Mouse (Mus musculus) forebrain, embryonic 12.5 days (tissue): Measurements from ENCODE around the gene Phlda2. TPM values are rescaled to one million over a fixed set of nuclear protein-coding genes. Genes with fewer than 3 reads are reported as not detected.
A peak's percentile ranks its signal among the peaks of the same experiment; 100 is the strongest.

Experiments
- ATAC-seq: fragments of 200-750 bp; cut with Nextera tagmentation; 2 replicates; pipeline ENCODE4 v1.8.0; 2017; ENCODE audit warnings: moderate TSS enrichment; ENCODE audit not compliant: low FRiP score
- H3K27ac ChIP-seq: fragments of 300-500 bp; sonication (generic); 2 replicates; pipeline ENCODE4 v1.5.1; 2016; ENCODE audit warnings: mild to moderate bottlenecking
- H3K27me3 ChIP-seq: fragments of 300-500 bp; sonication (generic); 2 replicates; pipeline ENCODE4 v1.6.1; 2016; ENCODE audit warnings: mild to moderate bottlenecking
- H3K36me3 ChIP-seq: fragments of 300-500 bp; sonication (generic); replicated peaks from 2 replicates; pipeline ENCODE4 v1.6.1; 2016; ENCODE audit warnings: mild to moderate bottlenecking
- H3K4me1 ChIP-seq: fragments of 300-500 bp; sonication (generic); 2 replicates; pipeline ENCODE4 v1.6.1; 2016
- H3K4me2 ChIP-seq: fragments of 300-500 bp; sonication (generic); 2 replicates; pipeline ENCODE4 v1.6.1; 2016; ENCODE audit warnings: mild to moderate bottlenecking, moderate library complexity
- H3K4me3 ChIP-seq: fragments of 300-500 bp; sonication (generic); replicated peaks from 2 replicates; pipeline ENCODE4 v1.5.1; 2016; ENCODE audit warnings: mild to moderate bottlenecking
- H3K9ac ChIP-seq: fragments of 300-500 bp; sonication (generic); 2 replicates; pipeline ENCODE4 v1.6.1; 2016; ENCODE audit warnings: mild to moderate bottlenecking
- H3K9me3 ChIP-seq: fragments of 300-500 bp; sonication (generic); 2 replicates; pipeline ENCODE4 v1.6.1; 2016
- WGBS: fragments of 180-500 bp; shearing (Covaris S2); methylation state at CpG from one replicate; pipeline ENCODE4 v1.1.7; 2016; 5-methylcytosine and 5-hydroxymethylcytosine counted together
- polyA plus RNA-seq: library from polyadenylated mRNA; unstranded; fragments of >200 nt; fragmentation: Nextera tagmentation; extraction: Ambion mirVana; gene quantifications from 2 replicates; pipeline ENCODE4 v1.2.1, GENCODE M21; 2016

Phlda2 gene
- polyA plus RNA-seq, 1 experiment from 2014 or later: 0.79 TPM

DNA sequence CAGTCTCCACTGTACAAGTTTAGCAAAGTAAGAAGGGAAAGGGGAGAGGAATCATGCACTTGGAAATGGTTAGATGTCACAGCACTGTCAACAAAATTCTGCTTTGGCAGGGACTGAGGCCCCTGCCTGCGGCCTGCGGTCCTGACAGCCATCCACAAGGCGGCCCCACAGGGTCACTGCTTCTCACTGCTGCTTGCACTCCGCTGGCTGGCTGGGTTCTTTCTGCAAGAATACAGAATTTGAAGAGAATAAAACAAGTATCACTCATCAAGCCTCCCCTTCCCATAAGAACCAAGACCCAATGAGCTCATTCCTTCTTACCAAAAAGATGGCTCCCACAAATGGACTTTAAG, 11.4 kb upstream of the Phlda2 start:
- H3K36me3 ChIP-seq: peaks cover 72% of the 10 kb centered on the region
- ATAC-seq: no peak

DNA sequence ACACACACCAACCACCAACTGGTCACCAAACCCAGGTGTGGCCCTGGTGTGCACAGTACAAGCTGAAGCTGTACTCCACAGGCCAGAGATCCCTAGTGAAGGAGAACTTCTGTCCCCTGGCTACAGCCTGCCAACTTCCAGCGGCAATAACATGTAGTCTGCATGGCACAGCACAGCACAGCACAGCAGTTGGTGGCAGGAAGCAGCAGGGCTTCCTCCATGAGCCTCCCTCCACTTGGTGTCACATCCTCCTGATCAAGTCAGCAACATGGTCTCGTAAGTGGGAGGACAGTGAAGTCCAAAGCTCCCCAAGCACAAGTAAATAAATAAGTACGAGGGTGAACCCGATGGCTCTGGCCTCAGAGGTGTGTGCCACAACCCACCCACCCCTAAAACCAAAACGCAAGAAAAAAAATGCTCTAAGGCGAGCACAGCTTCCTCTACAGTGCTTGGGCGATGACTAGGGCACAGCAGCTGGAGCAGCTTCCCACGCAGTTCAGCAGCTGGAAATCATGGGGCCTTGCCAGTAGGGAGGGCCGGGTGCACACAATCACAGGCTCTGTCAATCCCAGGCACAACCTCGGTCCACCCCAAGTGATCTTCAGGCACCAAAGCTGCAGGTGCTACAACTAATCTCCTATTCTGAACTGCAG, 10.9 kb upstream of the Phlda2 start:
- no peak for ATAC-seq
- Histone ChIP-seq H3K9ac (no peak overlapping the region), H3K27me3 (no peaks in the 10 kb centered on the region), H3K9me3 (no peaks in the 10 kb centered on the region), H3K27ac (no peak overlapping the region), H3K4me2 (no peak overlapping the region), H3K4me1 (0 out of 2 replicates have a peak, but pooled peaks cover 2% of the 10 kb centered on the region), H3K36me3 (peaks cover 67% of the 10 kb centered on the region), H3K4me3 (no peak overlapping the region)
- WGBS: 91% methylated on average over 10 of the region's 10 CpGs

More for the DNA sequence above, 11.4 kb upstream of the Phlda2 start:
- H3K9ac ChIP-seq: no peak overlapping the region
- no peak overlapping the region for H3K4me2 ChIP-seq
- no peak overlapping the region for H3K4me3 ChIP-seq
- no peaks in the 10 kb centered on the region for H3K27me3 ChIP-seq
- 0 out of 2 replicates have a peak, but pooled peaks cover 2% of the 10 kb centered on the region for H3K4me1 ChIP-seq
- H3K9me3 ChIP-seq: no peaks in the 10 kb centered on the region
- WGBS: 92% methylated on average over 4 of the region's 4 CpGs
- no peak overlapping the region for H3K27ac ChIP-seq

DNA sequence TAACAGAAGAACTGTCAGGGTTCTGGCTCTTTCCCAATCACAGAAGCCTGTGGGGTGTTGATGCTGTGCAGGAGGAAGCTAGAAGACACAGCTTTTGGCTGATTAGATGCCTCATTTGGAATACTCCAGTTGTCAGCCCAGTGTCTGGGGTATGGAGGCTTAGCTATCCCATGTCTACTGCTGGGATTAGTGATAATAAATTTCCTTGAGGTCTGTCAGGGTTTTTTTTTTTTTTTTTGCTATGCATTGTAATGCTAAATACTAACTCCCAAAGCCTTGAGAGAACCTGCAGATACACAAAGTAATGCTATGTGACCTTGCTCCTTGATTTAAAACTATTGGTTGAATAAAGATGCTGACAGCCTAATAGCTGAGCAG, 8.4 kb upstream of the Phlda2 start:
- H3K4me2 ChIP-seq: no peak overlapping the region
- no peak overlapping the region for H3K27ac ChIP-seq
- peaks cover 43% of the 10 kb centered on the region for H3K36me3 ChIP-seq
- no peaks in the 10 kb centered on the region for H3K9me3 ChIP-seq
- no peak overlapping the region for H3K9ac ChIP-seq
- ATAC-seq: no peak
- H3K27me3 ChIP-seq: 0 out of 2 replicates have a peak, but pooled peaks cover 6% of the 10 kb centered on the region
- H3K4me1 ChIP-seq: 0 out of 2 replicates have a peak, but pooled peaks cover 2% of the 10 kb centered on the region
- H3K4me3 ChIP-seq: no peak overlapping the region

DNA sequence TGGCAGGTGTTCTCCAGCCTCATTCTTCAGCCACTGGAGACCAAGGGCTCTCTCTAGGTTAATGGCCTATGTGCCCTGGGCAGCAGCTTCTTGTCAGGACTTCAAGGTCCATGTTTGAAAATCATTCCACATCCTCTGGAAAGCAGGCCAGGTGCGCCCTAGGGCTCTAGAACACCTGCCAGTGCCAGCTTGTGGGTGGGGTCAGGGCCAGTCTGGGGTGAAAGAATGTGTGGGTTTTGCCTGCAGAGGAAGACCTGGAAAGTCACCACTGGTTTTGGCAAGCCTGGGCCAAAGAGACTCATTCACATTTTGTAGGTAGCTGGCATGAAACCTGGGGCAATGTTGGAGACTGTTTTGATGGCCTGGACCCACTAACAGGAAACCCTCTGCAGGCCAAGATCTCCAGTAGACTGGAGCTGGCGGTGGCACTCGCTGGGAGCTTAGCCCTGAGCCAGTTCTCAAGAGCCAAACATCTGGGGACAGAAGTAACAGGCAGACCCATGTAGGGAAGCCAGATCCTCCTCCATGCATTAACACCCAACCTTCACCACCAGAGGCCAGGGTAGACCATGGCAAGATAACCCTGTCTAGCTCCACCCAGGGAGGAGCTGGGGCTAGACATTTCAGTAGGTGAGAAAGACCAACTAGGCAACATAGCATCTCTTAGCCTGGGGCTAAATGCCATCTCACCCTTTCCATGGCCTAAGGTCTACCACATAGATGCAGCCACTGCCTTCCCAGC, 7.8 kb upstream of the Phlda2 start:
- 91% methylated on average over 3 of the region's 3 CpGs for WGBS
- no peak overlapping the region for H3K4me3 ChIP-seq
- H3K9me3 ChIP-seq: no peaks in the 10 kb centered on the region

DNA sequence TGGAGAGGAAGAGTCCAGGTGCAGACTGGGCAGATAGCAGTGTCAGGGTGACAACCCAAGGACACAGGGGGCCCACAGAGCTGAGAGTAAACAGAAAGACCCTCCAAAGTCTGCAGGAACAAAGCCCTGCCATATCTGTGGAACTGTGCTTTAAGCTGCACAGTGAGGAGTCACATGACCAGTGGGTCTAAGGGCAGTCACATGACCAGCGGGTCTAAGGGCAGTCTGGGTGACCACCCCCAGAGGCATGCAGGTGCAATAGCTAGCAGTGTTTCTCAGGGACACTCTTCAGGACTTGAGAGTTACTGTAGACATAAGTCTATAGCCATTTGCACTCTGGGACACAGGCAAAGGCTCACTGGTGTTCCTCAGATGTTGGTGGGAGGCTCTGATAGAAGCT, 6.6 kb upstream of the Phlda2 start:
- WGBS: 83% methylated on average over 1 of the region's 1 CpGs
- Histone ChIP-seq H3K4me3 (no peak overlapping the region), H3K9ac (no peak overlapping the region), H3K4me2 (no peak overlapping the region), H3K9me3 (no peaks in the 10 kb centered on the region), H3K27ac (no peak overlapping the region), H3K4me1 (0 out of 2 replicates have a peak, but pooled peaks cover 2% of the 10 kb centered on the region), H3K36me3 (peaks cover 27% of the 10 kb centered on the region), H3K27me3 (peaks cover 15% of the 10 kb centered on the region)
- no peak for ATAC-seq

More for the DNA sequence above, 7.8 kb upstream of the Phlda2 start:
- H3K36me3 ChIP-seq: peaks cover 39% of the 10 kb centered on the region
- no peak overlapping the region for H3K9ac ChIP-seq
- no peak overlapping the region for H3K4me2 ChIP-seq
- H3K4me1 ChIP-seq: 0 out of 2 replicates have a peak, but pooled peaks cover 2% of the 10 kb centered on the region
- H3K27ac ChIP-seq: no peak overlapping the region
- ATAC-seq: no peak
- 0 out of 2 replicates have a peak, but pooled peaks cover 8% of the 10 kb centered on the region for H3K27me3 ChIP-seq

DNA sequence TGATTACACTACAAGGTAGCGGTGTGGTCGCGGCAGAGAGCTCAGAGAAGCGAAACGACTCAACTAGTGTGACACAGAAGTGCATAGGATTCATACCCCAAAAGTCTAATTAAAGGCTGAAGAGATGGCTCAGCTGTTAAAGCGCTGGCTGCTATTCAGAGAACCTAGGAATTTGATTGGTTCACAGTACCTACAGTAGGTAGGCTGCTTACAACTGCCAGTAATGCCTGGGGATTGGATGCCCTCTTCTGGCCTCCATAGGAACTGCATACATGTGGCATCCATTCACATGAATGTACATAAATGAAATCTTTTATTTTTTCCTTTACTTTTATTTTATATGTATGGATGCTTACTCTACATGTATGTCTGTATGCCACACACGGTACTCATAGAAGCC, 3.7 kb upstream of the Phlda2 start:
- no peaks in the 10 kb centered on the region for H3K9me3 ChIP-seq
- no peak overlapping the region for H3K9ac ChIP-seq
- ATAC-seq: peak; percentile 33; the same call in 1 of the 2 replicates
- no peak overlapping the region for H3K27ac ChIP-seq
- H3K4me2 ChIP-seq: no peak overlapping the region
- peaks cover 44% of the 10 kb centered on the region for H3K27me3 ChIP-seq
- H3K4me3 ChIP-seq: no peak overlapping the region
- peaks cover 13% of the 10 kb centered on the region for H3K4me1 ChIP-seq
- H3K36me3 ChIP-seq: no peaks in the 10 kb centered on the region
- 26% methylated on average over 7 of the region's 7 CpGs for WGBS

DNA sequence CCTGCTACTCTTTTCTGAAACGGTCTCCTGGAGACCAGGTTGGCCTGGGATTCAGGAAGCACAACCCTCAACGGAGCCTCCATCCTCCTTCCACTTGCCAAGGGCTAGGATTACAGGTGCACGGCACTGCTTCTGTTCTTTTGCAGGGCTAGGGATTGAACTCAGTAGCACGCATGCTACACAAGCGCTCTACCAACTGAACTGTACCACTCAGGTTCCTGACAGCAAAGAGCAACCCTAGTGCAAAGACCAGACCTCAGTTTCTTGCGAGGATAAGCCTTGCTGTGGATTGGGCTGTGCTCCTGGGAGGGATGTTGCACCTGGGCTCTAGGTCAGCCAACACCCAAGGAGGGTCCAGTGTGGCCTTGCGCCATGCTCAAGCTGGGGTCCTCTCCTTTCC, 3.3 kb upstream of the Phlda2 start:
- Histone ChIP-seq H3K36me3 (no peaks in the 10 kb centered on the region), H3K27ac (no peak overlapping the region), H3K27me3 (peaks cover 48% of the 10 kb centered on the region), H3K9me3 (no peaks in the 10 kb centered on the region), H3K4me2 (no peak overlapping the region), H3K9ac (no peak overlapping the region), H3K4me3 (no peak overlapping the region), H3K4me1 (peaks cover 16% of the 10 kb centered on the region)
- WGBS: 67% methylated on average over 7 of the region's 7 CpGs
- no peak for ATAC-seq

DNA sequence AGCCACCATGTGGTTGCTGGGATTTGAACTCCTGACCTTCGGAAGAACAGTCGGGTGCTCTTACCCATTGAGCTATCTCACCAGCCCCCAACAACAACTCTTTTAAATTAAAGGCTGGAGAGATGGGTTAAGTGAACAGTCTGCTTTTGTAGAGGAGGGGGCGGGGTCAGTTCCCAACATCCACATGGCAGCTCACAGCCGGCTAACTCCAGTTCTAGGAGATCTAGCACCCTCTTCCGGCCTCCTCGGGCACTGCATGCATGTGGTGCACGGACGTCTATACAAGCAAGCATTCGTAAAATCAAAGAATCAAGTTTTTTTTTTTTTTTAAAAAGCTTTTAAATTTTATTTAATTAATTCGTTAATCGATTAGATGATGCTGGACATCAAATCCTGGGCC, 2.9 kb upstream of the Phlda2 start:
- peaks cover 14% of the 10 kb centered on the region for H3K4me1 ChIP-seq
- no peaks in the 10 kb centered on the region for H3K9me3 ChIP-seq
- H3K9ac ChIP-seq: no peak overlapping the region
- H3K27me3 ChIP-seq: peaks cover 53% of the 10 kb centered on the region
- no peak for ATAC-seq
- WGBS: 27% methylated on average over 11 of the region's 11 CpGs
- H3K4me2 ChIP-seq: no peak overlapping the region
- H3K4me3 ChIP-seq: no peak overlapping the region
- H3K36me3 ChIP-seq: no peaks in the 10 kb centered on the region
- no peak overlapping the region for H3K27ac ChIP-seq

DNA sequence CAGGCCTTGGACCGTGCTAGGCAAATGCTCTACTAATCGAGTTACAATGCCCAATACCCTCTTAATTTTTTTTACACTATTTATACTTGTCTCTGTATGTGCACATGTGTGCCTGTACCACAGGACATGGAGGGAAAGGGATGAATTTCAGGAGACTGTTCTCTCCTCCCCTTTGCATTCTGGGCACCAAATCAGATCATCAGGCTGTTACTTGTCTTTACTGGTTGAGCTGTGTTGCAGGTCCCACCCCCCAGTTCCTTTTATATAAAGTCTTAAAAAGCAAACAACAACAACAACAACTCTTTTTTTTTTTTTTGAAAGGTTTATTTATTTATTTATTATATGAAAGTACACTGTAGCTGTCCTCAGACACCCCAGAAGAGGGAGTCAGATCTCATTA, 2.5 kb upstream of the Phlda2 start:
- Histone ChIP-seq H3K9me3 (no peaks in the 10 kb centered on the region), H3K27me3 (peaks cover 57% of the 10 kb centered on the region), H3K27ac (no peak overlapping the region), H3K9ac (no peak overlapping the region), H3K4me1 (peaks cover 14% of the 10 kb centered on the region), H3K4me2 (no peak overlapping the region), H3K36me3 (no peaks in the 10 kb centered on the region), H3K4me3 (no peak overlapping the region)
- ATAC-seq: no peak
- WGBS: 87% methylated on average over 2 of the region's 2 CpGs

DNA sequence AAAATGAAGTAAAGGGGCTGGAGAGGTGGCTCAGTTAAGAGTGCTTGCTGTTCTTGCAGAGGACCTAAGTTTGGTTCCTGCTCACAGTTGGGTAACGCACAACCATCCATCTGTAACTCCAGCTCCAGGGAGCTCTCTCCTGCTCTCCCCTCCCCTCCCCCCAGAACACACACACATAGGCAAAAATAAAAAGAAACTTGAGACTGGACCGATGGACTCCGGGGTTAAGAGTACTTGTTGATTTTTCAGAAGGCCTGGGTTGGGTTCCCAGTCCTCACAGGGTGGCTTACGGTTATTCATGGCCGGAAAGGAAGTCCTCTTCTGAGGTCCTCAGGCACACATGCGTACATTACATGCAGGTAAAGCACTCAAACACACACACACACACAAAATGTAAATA, 976 bp upstream of the Phlda2 start:
- H3K27ac ChIP-seq: no peak overlapping the region
- no peak overlapping the region for H3K4me3 ChIP-seq
- peaks cover 72% of the 10 kb centered on the region for H3K27me3 ChIP-seq
- no peaks in the 10 kb centered on the region for H3K9me3 ChIP-seq
- H3K4me2 ChIP-seq: no peak overlapping the region
- no peaks in the 10 kb centered on the region for H3K36me3 ChIP-seq
- WGBS: 88% methylated on average over 6 of the region's 6 CpGs
- peaks cover 14% of the 10 kb centered on the region for H3K4me1 ChIP-seq
- H3K9ac ChIP-seq: no peak overlapping the region
- no peak for ATAC-seq

DNA sequence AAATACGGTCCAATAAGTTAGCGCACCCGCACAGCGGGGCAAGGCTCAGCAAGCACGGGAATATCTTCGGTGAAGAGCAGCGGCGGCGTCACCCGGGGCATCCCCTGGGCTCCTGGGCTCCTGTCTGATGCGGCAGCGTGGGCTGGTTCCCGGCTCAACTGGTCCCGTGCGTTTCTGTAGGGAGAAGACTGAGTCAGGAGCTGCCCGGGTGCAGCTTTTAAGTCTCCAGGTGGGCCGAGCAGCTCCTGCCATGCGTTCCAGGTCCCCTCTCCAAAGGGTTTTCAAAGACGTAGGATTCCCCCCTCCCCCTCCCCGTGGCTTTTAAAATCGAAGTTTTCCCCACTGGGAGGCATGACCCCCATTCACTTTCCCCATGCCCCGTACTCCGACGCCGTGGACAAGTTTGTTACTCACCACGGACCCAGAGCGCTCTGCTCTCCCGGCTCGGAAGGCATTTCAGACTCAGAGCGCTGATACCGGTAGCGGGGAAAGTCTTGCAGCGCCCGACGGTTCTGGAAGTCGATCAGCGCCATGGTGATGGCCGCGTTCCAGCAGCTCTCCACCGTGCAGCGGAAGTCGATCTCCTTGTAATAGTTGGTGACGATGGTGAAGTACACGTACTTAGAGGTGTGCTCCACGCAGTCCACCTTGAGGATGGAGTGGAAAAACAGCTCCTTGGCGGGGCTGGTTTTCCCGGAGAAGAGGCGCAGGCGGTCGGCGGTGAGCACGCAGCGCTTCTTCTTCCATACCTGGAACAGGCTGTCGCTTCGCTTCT, 1.1 kb downstream of the Phlda2 start:
- Histone ChIP-seq H3K4me1 (peaks cover 14% of the 10 kb centered on the region), H3K9ac (peak overlapping the region; percentile 5; the same call in 1 of the 2 replicates), H3K9me3 (no peaks in the 10 kb centered on the region), H3K4me2 (peak overlapping the region; percentile 61), H3K36me3 (no peaks in the 10 kb centered on the region), H3K27me3 (peaks cover 73% of the 10 kb centered on the region), H3K4me3 (peak overlapping the region; percentile 39), H3K27ac (no peak overlapping the region)
- ATAC-seq: no peak
- whole genome bisulfite sequencing: 2% methylated on average over 55 of the region's 55 CpGs

DNA sequence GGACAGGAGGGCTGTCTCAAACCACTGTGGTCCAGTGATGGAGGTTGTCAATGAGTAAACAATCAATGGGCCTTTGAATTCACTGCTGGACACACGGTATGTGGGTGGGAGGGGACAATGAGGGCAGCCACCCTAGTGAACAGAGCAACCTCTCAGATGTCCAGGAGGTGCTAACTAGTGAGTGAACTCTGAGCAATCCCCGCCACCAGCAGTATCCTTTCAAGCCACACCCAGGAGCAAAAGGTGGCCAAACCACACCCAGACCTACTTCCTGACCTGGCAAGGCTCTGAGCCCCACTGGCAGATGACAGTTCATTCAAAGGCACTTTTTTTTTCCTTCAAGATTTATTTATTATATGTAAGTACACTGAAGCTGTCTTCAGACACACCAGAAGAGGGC, 2.0 kb downstream of the Phlda2 start:
- H3K4me1 ChIP-seq: peaks cover 14% of the 10 kb centered on the region
- no peak overlapping the region for H3K4me2 ChIP-seq
- WGBS: 60% methylated on average over 2 of the region's 2 CpGs
- peaks cover 69% of the 10 kb centered on the region for H3K27me3 ChIP-seq
- no peaks in the 10 kb centered on the region for H3K36me3 ChIP-seq
- no peaks in the 10 kb centered on the region for H3K9me3 ChIP-seq
- H3K27ac ChIP-seq: no peak overlapping the region
- no peak for ATAC-seq
- no peak overlapping the region for H3K4me3 ChIP-seq
- H3K9ac ChIP-seq: no peak overlapping the region
